Mouse (Mus musculus) CH12.LX (cell line): ENCODE data around the gene Zdhhc19.

Source experiments
- CHD2 ChIP-seq: IDR thresholded peaks from 2 replicates; pipeline ENCODE4 v1.6.1; 2011; ENCODE audit warnings: low read length, improper control_type of control experiment
- CTCF ChIP-seq, 2 experiments: IDR thresholded peaks in 1 of 2; conservative IDR thresholded peaks in 1 of 2; 2 replicates each; pipeline ENCODE4 v1.5.1; 2011 to 2012; ENCODE audit warnings: low read depth in 2 of 2, low read length in 2 of 2, improper control_type of control experiment in 1 of 2, inconsistent platforms in 1 of 2, mild to moderate bottlenecking in 1 of 2, moderate library complexity in 1 of 2
- EP300 ChIP-seq: IDR thresholded peaks from 2 replicates; pipeline ENCODE4 v1.6.1; 2011; ENCODE audit warnings: low read length, improper control_type of control experiment
- HCFC1 ChIP-seq: IDR thresholded peaks from 2 replicates; pipeline ENCODE4 v1.6.1; 2012; ENCODE audit warnings: low read depth, mild to moderate bottlenecking, inconsistent platforms, low read length, improper control_type of control experiment
- JUN ChIP-seq: IDR thresholded peaks from 2 replicates; pipeline ENCODE4 v1.6.1; 2011; ENCODE audit warnings: low read depth, mild to moderate bottlenecking, low read length, improper control_type of control experiment, moderate library complexity; ENCODE audit not compliant: insufficient read depth
- JUND ChIP-seq: conservative IDR thresholded peaks from 2 replicates; pipeline ENCODE4 v1.6.1; 2011; ENCODE audit warnings: low read depth, low read length, improper control_type of control experiment
- POLR2AphosphoS2 ChIP-seq: IDR thresholded peaks from 2 replicates; pipeline ENCODE4 v1.6.1; 2011; ENCODE audit warnings: low read depth, low read length, improper control_type of control experiment
- UBTF ChIP-seq: IDR thresholded peaks from 2 replicates; pipeline ENCODE4 v1.6.1; 2012; ENCODE audit warnings: low read depth, mild to moderate bottlenecking, inconsistent platforms, low read length, improper control_type of control experiment, moderate library complexity
- USF1 ChIP-seq: IDR thresholded peaks from 2 replicates; pipeline ENCODE4 v1.6.1; 2014; ENCODE audit warnings: low read depth, mild to moderate bottlenecking, inconsistent platforms, low read length, improper control_type of control experiment
- ZC3H11A ChIP-seq: IDR thresholded peaks from 2 replicates; pipeline ENCODE4 v1.6.1; 2012; ENCODE audit warnings: low read depth, mild to moderate bottlenecking, inconsistent platforms, low read length, improper control_type of control experiment
- ZKSCAN1 ChIP-seq: IDR thresholded peaks from 2 replicates; pipeline ENCODE4 v1.6.1; 2012; ENCODE audit warnings: low read depth, inconsistent platforms, low read length, improper control_type of control experiment, borderline replicate concordance
- ZNF384 ChIP-seq: IDR thresholded peaks from 2 replicates; pipeline ENCODE4 v1.6.1; 2012; ENCODE audit warnings: low read depth, low read length, improper control_type of control experiment, inconsistent platforms

- TF ChIP-seq POLR2AphosphoS2 (no peak), CTCF (conservative IDR thresholded peaks at IDR 0.05 in 1 of 2, IDR thresholded peaks at IDR 0.05 in 1 of 2; ENCODE audit: low read depth in 2 of 2, low read length in 2 of 2) (no peak), EP300 (no peak), UBTF (no peak), JUND (no peak), USF1 (no peak), ZKSCAN1 (no peak), ZC3H11A (no peak), JUN (no peak), ZNF384 (no peak), HCFC1 (no peak), CHD2 (no peak)
Measured at GRCm38 (mm10) chr16:32588568-32588967, 92.5 kb downstream of the Zdhhc19 start.
